Mouse (Mus musculus) midbrain, embryonic 13.5 days (tissue): ENCODE data around the gene Catsperd. TPM values are rescaled to one million over a fixed set of nuclear protein-coding genes. Genes with fewer than 3 reads are reported as not detected.

Experiments
- ATAC-seq: fragments of 200-750 bp; cut with Nextera tagmentation; 2 replicates; pipeline ENCODE4 v1.8.0; 2017; ENCODE audit warnings: mild to moderate bottlenecking, moderate TSS enrichment, moderate library complexity
- H3K27ac ChIP-seq: fragments of 300-500 bp; sonication (generic); 2 replicates; pipeline ENCODE4 v1.5.1; 2015; ENCODE audit warnings: inconsistent platforms, mild to moderate bottlenecking, moderate library complexity
- H3K27me3 ChIP-seq: fragments of 300-500 bp; sonication (generic); 2 replicates; pipeline ENCODE4 v1.6.1; 2015; ENCODE audit warnings: mild to moderate bottlenecking, inconsistent platforms
- H3K36me3 ChIP-seq: fragments of 300-500 bp; sonication (generic); 2 replicates; pipeline ENCODE4 v1.6.1; 2015; ENCODE audit warnings: mild to moderate bottlenecking, inconsistent platforms
- H3K4me1 ChIP-seq: fragments of 300-500 bp; sonication (generic); replicated peaks from 2 replicates; pipeline ENCODE4 v1.6.1; 2015; ENCODE audit warnings: inconsistent platforms
- H3K4me2 ChIP-seq: fragments of 300-500 bp; sonication (generic); replicated peaks from 2 replicates; pipeline ENCODE4 v1.6.1; 2015; ENCODE audit warnings: moderate library complexity, mild to moderate bottlenecking, inconsistent platforms
- H3K4me3 ChIP-seq: fragments of 300-500 bp; sonication (generic); replicated peaks from 2 replicates; pipeline ENCODE4 v1.5.1; 2015; ENCODE audit warnings: mild to moderate bottlenecking, inconsistent platforms
- H3K9ac ChIP-seq: fragments of 300-500 bp; sonication (generic); replicated peaks from 2 replicates; pipeline ENCODE4 v1.6.1; 2015; ENCODE audit warnings: mild to moderate bottlenecking, inconsistent platforms
- H3K9me3 ChIP-seq: fragments of 300-500 bp; sonication (generic); 2 replicates; pipeline ENCODE4 v1.6.1; 2016; ENCODE audit warnings: mild to moderate bottlenecking, inconsistent platforms
- WGBS: fragments of 180-500 bp; shearing (Covaris S2); methylation state at CpG from one replicate; pipeline ENCODE4 v1.1.7; 2015; 5-methylcytosine and 5-hydroxymethylcytosine counted together
- polyA plus RNA-seq: library from polyadenylated mRNA; unstranded; fragments of >200 nt; fragmentation: Nextera tagmentation; extraction: Ambion mirVana; gene quantifications from 2 replicates; pipeline ENCODE4 v1.2.1, GENCODE M21; 2015

Gene Catsperd
- polyA plus RNA-seq, 1 experiment from 2014 or later = 2.0 TPM

DNA sequence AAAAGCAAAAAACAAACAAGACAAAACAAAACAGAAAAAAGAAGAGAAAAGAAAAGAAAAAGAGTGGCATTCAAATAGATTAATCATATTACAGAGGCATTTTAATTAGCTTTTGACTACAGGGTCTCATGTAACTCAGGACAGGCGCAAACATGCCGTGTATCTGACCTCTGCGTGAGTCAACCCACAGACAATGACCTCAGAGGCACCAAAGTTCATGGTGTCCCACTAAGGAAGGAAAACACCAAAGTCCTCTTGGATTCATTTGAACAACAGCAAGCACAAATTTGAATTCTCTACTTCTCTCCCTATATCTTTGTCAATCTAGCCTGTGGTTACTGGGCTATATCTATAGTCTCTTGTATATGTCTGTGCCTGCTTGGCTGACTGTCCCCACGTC is 15.3 kb downstream of the Catsperd start:
- no peak for ATAC-seq
- Histone ChIP-seq H3K36me3 (no peaks in the 10 kb centered on the region), H3K4me1 (no peaks in the 10 kb centered on the region), H3K27me3 (no peaks in the 10 kb centered on the region), H3K9me3 (no peaks in the 10 kb centered on the region), H3K4me3 (no peak overlapping the region), H3K4me2 (no peak overlapping the region), H3K9ac (no peak overlapping the region), H3K27ac (no peak overlapping the region)
- WGBS = 84% methylated on average over 4 of the region's 4 CpGs

DNA sequence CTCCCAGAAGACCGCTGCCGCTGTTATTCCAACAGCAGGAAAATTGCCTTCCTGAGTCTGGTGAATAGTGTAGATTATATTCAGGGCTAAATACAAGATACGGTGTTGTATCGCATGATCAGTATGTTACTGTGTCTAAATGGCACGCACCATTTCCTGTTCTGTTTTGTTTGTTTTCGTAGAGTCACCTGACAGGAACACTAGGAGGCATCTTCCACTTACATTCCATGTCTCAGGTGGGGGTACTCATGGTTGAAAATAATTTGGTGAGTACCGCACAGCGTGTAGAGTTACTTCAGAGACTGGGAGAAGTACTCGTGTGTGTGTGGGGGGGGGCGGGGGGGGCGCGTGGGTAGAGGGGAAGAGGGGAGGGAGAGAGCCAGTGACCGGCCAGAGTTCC is 19.6 kb downstream of the Catsperd start:
- ATAC-seq = no peak
- Histone ChIP-seq H3K27me3 (no peaks in the 10 kb centered on the region), H3K4me3 (no peak overlapping the region), H3K9me3 (no peaks in the 10 kb centered on the region), H3K4me1 (no peaks in the 10 kb centered on the region), H3K27ac (no peak overlapping the region), H3K9ac (no peak overlapping the region), H3K36me3 (no peaks in the 10 kb centered on the region), H3K4me2 (no peak overlapping the region)
- 71% methylated on average over 13 of the region's 13 CpGs for WGBS

DNA sequence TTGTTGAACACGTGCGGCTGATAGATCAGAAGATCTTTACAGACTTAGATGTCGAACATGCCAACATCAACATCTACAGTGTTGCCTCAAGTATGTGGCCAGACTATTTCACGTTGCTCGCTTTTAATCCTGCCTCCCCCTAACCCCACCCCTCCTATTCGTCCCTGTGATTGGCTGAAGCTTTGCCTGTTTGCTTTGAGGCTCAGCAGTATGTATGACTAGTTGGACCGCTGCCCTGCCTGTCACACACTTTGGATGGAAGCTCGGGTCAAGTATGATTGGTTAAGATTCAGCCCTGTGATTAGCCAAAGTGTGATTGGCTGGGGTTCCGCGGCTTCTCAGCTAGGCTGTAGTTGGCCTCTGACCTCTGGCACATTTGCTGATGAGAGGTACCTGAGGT is 23.9 kb downstream of the Catsperd start:
- no peak overlapping the region for H3K27ac ChIP-seq
- no peak overlapping the region for H3K4me2 ChIP-seq
- WGBS = 39% methylated on average over 10 of the region's 10 CpGs
- ATAC-seq = no peak
- H3K36me3 ChIP-seq = no peaks in the 10 kb centered on the region
- no peak overlapping the region for H3K4me3 ChIP-seq
- H3K9ac ChIP-seq = no peak overlapping the region
- no peaks in the 10 kb centered on the region for H3K27me3 ChIP-seq
- H3K4me1 ChIP-seq = no peaks in the 10 kb centered on the region
- no peaks in the 10 kb centered on the region for H3K9me3 ChIP-seq

DNA sequence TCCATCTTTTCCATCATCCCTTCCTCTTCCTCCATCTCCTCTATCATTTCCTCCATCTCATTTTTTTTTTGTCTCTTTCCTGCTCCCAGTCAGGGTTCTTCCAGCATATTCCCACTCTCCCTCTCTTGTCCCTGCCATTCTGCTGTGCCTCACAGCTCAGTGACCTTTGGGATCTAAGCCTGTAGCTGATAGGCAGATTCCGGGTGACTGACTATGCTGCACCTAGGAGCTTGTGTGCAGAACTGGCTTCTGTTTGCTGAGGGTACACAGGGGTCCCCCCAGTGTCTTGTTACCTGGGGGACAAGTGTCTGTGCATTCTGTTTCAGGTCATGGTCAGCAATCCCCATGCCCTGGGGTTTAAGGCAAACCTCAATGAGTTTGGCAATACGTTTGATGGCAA is 26.8 kb downstream of the Catsperd start:
- H3K9ac ChIP-seq = no peak overlapping the region

DNA sequence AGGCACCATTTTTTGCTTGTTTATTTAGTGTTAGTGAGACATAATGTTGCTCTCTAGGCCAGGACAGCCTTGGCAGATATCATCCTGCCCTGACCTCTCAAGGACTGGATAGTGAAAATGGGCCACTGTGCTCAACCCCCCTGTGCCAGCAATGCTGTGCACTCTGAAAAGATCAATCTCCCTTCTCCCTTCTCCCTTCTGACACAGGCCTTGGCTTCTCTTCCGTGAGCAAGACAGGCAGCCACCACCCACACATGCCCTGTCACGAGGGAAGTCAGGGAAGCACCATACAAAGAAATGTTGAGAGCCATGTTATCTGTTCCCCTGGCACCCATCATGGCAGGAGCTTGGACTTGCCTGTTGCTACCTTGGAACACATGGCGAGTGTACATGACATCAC is 27.4 kb downstream of the Catsperd start:
- H3K9me3 ChIP-seq = no peaks in the 10 kb centered on the region
- ATAC-seq = no peak
- no peaks in the 10 kb centered on the region for H3K4me1 ChIP-seq
- H3K9ac ChIP-seq = no peak overlapping the region
- no peaks in the 10 kb centered on the region for H3K36me3 ChIP-seq
- H3K27me3 ChIP-seq = no peaks in the 10 kb centered on the region
- H3K4me3 ChIP-seq = no peak overlapping the region
- H3K4me2 ChIP-seq = no peak overlapping the region
- WGBS = 83% methylated on average over 3 of the region's 3 CpGs
- H3K27ac ChIP-seq = no peak overlapping the region

More for the DNA sequence above, 26.8 kb downstream of the Catsperd start:
- Histone ChIP-seq H3K4me3 (no peak overlapping the region), H3K4me1 (no peaks in the 10 kb centered on the region), H3K9me3 (no peaks in the 10 kb centered on the region), H3K27ac (no peak overlapping the region), H3K4me2 (no peak overlapping the region), H3K36me3 (no peaks in the 10 kb centered on the region), H3K27me3 (no peaks in the 10 kb centered on the region)
- WGBS = 80% methylated on average over 2 of the region's 2 CpGs
- no peak for ATAC-seq

DNA sequence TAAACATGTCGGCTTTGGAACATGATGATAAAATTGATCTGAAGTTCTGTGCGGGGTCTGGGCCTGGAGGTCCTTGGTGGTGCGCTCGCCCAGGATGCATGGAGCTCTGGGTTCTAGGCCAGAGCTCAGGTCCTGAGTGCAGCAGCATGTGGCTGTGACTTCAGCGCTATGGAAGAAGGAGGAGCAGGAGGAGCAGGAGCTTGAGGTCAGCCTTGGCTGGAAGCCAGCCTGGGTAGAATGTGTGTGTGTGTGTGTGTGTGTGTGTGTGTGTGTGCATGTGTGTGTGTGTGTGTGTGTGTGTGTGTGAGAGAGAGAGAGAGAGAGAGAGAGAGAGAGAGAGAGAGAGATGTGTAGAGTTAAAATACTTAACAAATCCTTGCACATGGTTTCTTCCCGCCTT is 28.2 kb downstream of the Catsperd start:
- Histone ChIP-seq H3K4me1 (no peaks in the 10 kb centered on the region), H3K36me3 (no peaks in the 10 kb centered on the region), H3K27me3 (no peaks in the 10 kb centered on the region), H3K27ac (no peak overlapping the region), H3K4me2 (no peak overlapping the region), H3K4me3 (no peak overlapping the region), H3K9ac (no peak overlapping the region), H3K9me3 (no peaks in the 10 kb centered on the region)
- WGBS = 95% methylated on average over 6 of the region's 6 CpGs
- no peak for ATAC-seq

DNA sequence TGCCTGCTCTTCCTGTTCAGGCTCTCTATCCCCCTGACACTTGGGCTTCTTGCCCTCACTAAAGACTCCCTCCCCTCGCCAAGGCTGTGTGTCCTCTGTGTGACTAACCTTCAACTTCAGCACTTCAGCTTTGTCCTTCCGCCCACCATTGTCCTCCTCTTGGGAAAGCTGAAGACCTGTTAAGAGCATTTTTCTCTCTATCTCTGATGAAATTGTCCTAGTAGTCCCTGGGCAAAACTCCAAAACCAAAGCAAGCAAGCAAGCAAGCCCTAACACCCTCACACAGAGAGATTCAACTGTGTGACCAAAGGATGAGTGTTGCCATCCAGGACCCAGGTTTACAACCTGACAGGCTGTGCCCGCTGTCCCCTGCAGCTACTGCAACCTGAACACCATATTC is 35.7 kb downstream of the Catsperd start:
- no peak overlapping the region for H3K4me2 ChIP-seq

DNA sequence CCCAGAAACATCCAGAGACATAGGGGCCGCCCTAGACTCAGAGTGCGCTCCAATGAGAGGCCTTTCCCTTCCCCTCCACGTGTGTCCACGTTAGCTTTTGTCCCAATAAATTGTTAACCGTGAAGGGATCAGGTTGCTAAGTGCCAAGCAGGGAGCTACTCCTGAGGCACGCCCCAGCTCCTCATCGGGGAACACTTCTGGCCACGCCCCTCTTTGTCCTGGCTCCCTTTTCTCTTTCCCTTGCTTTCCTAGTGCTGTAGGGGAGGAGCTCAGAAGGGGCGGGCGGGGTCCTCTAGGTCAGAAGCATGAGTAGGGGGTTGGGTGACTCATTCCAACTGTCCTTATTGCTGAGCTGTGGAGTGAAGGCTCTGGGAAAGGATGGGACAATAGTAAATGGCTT is 36.4 kb downstream of the Catsperd start:
- Histone ChIP-seq H3K9ac (no peak overlapping the region; the same call in 1 of the 2 replicates), H3K4me3 (no peak overlapping the region), H3K9me3 (no peaks in the 10 kb centered on the region), H3K27me3 (peaks cover 20% of the 10 kb centered on the region), H3K27ac (no peak overlapping the region), H3K36me3 (no peaks in the 10 kb centered on the region), H3K4me1 (peaks cover 14% of the 10 kb centered on the region), H3K4me2 (peak overlapping the region; percentile 5; the same call in 1 of the 2 replicates)
- ATAC-seq = no peak
- WGBS = 2% methylated on average over 10 of the region's 10 CpGs

More for the DNA sequence above, 35.7 kb downstream of the Catsperd start:
- no peak for ATAC-seq
- Histone ChIP-seq H3K9ac (no peak overlapping the region), H3K9me3 (no peaks in the 10 kb centered on the region), H3K27ac (no peak overlapping the region), H3K36me3 (no peaks in the 10 kb centered on the region), H3K4me3 (no peak overlapping the region), H3K27me3 (peaks cover 20% of the 10 kb centered on the region), H3K4me1 (peaks cover 14% of the 10 kb centered on the region)
- WGBS = 63% methylated on average over 3 of the region's 3 CpGs

DNA sequence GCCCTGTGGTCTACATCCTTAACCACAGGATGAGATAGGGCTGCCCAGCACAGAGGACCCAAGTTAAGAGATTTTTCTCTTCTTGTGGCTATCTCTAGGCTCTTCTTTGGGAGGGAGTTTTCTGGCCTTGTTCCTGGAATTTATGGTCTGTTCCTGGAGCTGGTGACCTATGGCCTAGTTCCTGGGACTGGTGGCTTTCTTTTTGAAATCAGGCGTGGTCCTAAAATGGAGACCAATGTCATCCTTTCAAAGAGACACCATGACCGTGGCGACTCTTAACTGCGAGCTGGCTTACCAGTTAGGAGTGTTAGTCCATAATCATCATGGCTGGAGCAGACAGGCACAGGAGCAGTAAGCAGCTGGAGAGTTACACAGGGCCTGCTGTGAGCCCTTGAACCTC is 38.4 kb downstream of the Catsperd start:
- no peak for ATAC-seq
- no peaks in the 10 kb centered on the region for H3K36me3 ChIP-seq
- no peak overlapping the region for H3K4me2 ChIP-seq
- 92% methylated on average over 4 of the region's 4 CpGs for WGBS
- H3K4me3 ChIP-seq = no peak overlapping the region
- no peak overlapping the region for H3K27ac ChIP-seq
- peaks cover 14% of the 10 kb centered on the region for H3K4me1 ChIP-seq
- H3K9ac ChIP-seq = no peak overlapping the region
- no peaks in the 10 kb centered on the region for H3K9me3 ChIP-seq
- peaks cover 20% of the 10 kb centered on the region for H3K27me3 ChIP-seq

DNA sequence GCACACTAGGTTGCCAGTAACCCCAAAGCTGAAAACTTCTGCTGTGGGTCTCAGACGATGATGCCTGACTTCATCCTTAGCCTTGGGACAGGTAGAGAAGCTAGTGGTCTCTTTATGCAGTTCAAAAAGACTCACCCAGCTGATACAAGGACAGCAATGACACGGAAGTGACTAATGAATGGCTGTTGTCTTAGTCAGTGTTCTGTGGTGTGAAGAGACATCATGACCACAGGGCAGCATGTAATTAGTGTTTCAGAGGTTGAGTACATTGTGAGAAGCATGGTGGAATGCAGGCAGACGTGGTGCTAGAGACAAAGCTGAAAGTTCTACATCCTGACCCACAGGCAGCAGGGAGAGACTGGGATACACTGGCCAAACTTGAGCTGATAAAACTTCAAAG is 39.6 kb downstream of the Catsperd start:
- Histone ChIP-seq H3K9ac (no peak overlapping the region), H3K36me3 (no peaks in the 10 kb centered on the region), H3K9me3 (no peaks in the 10 kb centered on the region), H3K27me3 (peaks cover 20% of the 10 kb centered on the region), H3K27ac (no peak overlapping the region), H3K4me1 (peaks cover 18% of the 10 kb centered on the region), H3K4me2 (no peak overlapping the region), H3K4me3 (no peak overlapping the region)
- WGBS = 78% methylated on average over 3 of the region's 3 CpGs
- ATAC-seq = no peak

DNA sequence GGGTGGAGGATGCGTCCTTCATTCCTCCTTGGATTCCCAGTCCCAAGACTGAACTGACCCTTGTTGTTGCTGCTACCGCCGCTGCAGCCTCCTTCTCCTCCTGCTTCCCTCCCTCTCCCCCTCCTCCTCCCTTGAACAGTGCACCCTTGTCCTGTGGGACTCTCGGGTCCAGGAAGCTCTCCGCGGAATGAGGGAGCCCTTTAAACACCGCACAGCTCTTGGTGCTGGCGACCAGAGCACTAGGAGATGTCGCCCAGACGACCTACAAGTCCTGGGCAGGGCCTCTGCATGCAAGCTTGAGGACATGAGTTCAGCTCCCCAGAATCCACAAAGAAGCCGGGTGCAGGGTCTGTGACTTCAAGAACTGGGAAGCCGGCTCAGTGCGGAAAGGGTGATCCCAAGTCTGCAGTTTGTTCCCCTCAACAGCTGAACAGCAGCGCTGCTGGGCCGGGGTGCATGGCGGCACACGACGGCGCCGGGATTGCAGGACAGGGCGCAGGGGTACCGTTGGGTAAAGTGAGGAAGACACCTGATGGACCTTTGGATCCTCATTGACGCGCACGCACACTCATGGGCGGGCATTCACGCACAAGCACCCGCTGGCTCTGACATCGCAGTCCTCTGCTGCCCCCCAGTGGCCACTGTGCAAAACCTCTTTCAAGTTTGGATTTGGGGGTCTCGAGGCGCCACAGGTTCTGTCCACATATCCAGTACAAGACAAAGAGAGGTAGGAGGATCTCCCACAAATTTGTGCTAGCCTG is 40.6 kb downstream of the Catsperd start:
- Histone ChIP-seq H3K4me3 (peak overlapping the region; percentile 40), H3K9me3 (no peaks in the 10 kb centered on the region), H3K9ac (peak overlapping the region; percentile 67), H3K36me3 (no peaks in the 10 kb centered on the region), H3K4me1 (peaks cover 20% of the 10 kb centered on the region), H3K4me2 (peak overlapping the region; percentile 72), H3K27ac (no peak overlapping the region), H3K27me3 (peaks cover 20% of the 10 kb centered on the region)
- WGBS = 5% methylated on average over 31 of the region's 31 CpGs
- 0 out of 2 replicates have a peak, but pooled peaks have one; percentile 28 for ATAC-seq

DNA sequence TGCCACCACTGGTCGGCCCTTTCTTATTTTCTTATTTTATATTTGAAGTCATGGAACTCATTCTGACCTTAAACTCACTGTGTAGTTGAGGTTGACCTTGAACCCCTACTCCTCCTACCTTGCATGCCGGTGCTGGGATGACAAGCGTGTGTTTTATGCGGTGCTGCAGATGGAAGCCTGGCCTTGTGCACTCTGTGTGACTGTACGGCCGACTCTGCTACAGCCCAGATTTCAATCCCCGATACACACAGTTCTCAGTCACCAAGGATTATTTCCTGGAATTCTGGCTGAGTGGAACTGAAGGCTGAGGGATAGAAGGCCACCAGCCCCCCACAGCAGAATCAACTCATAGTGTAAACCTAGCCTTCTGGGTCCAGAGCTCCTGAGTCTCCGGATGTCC is 41.8 kb downstream of the Catsperd start:
- Histone ChIP-seq H3K4me2 (no peak overlapping the region), H3K9me3 (no peaks in the 10 kb centered on the region), H3K4me1 (peaks cover 20% of the 10 kb centered on the region), H3K27ac (no peak overlapping the region), H3K9ac (peak overlapping the region; percentile 32; the same call in 1 of the 2 replicates), H3K36me3 (no peaks in the 10 kb centered on the region), H3K4me3 (no peak overlapping the region), H3K27me3 (peaks cover 20% of the 10 kb centered on the region)
- 87% methylated on average over 8 of the region's 8 CpGs for WGBS
- no peak for ATAC-seq
